Mouse (Mus musculus) lung, postnatal 0 days (tissue): Measurements from ENCODE around the gene Smyd2. TPM values are rescaled to one million over a fixed set of nuclear protein-coding genes. Genes with fewer than 3 reads are reported as not detected.

Experiments
- ATAC-seq: fragments of 200-750 bp; cut with Nextera tagmentation; 2 replicates; pipeline ENCODE4 v1.8.0; 2017; ENCODE audit warnings: moderate library complexity
- DNase-seq: peaks from one replicate; pipeline ENCODE4 v3.0.0-alpha.2; 2016; ENCODE audit warnings: low spot score
- H3K27ac ChIP-seq: fragments of 300-500 bp; sonication (generic); 2 replicates; pipeline ENCODE4 v1.5.1; 2014; ENCODE audit warnings: antibody characterized with exemption, mild to moderate bottlenecking, low read length, mixed read lengths
- H3K27me3 ChIP-seq: fragments of 300-500 bp; sonication (generic); replicated peaks from 2 replicates; pipeline ENCODE4 v1.6.1; 2014; ENCODE audit warnings: low read length, mixed read lengths; ENCODE audit not compliant: insufficient read depth
- H3K36me3 ChIP-seq: fragments of 300-500 bp; sonication (generic); 2 replicates; pipeline ENCODE4 v1.6.1; 2014; ENCODE audit warnings: low read length, mixed read lengths; ENCODE audit not compliant: insufficient read depth
- H3K4me1 ChIP-seq: fragments of 300-500 bp; sonication (generic); 2 replicates; pipeline ENCODE4 v1.6.1; 2014; ENCODE audit warnings: antibody characterized with exemption, low read depth, low read length, mixed read lengths; ENCODE audit not compliant: insufficient read depth
- H3K4me2 ChIP-seq: fragments of 300-500 bp; sonication (generic); replicated peaks from 2 replicates; pipeline ENCODE4 v1.6.1; 2014; ENCODE audit warnings: low read depth, mild to moderate bottlenecking, low read length, moderate library complexity, mixed read lengths
- H3K4me3 ChIP-seq: fragments of 300-500 bp; sonication (generic); 2 replicates; pipeline ENCODE4 v1.5.1; 2014; ENCODE audit warnings: low read depth, low read length
- H3K9ac ChIP-seq: fragments of 300-500 bp; sonication (generic); replicated peaks from 2 replicates; pipeline ENCODE4 v1.6.1; 2014; ENCODE audit warnings: low read depth, mild to moderate bottlenecking
- H3K9me3 ChIP-seq: fragments of 300-500 bp; sonication (generic); 2 replicates; pipeline ENCODE4 v1.6.1; 2016; ENCODE audit warnings: low read length, mixed read lengths
- CTCF ChIP-seq: IDR thresholded peaks from 2 replicates; pipeline ENCODE4 v1.5.1; 2016; ENCODE audit warnings: antibody characterized with exemption, mild to moderate bottlenecking
- EP300 ChIP-seq: IDR thresholded peaks from 2 replicates; pipeline ENCODE4 v1.6.1; 2016; ENCODE audit warnings: antibody characterized with exemption, mild to moderate bottlenecking, control low read depth
- WGBS: fragments of 180-500 bp; shearing (Covaris S2); extraction: QIAGEN DNeasy Blood & Tissue Kit; methylation state at CpG from one replicate; pipeline ENCODE4 v1.1.7; 2014; 5-methylcytosine and 5-hydroxymethylcytosine counted together
- polyA plus RNA-seq: library from polyadenylated mRNA; unstranded; fragments of >200 nt; fragmentation: Nextera tagmentation; extraction: Ambion mirVana; gene quantifications from 2 replicates; pipeline ENCODE4 v1.2.1, GENCODE M21; 2015

Gene Smyd2
- polyA plus RNA-seq, 1 experiment from 2014 or later: 35.9 TPM

- H3K9ac ChIP-seq: no peak overlapping the region
- no peak overlapping the region for H3K27ac ChIP-seq
- DNase-seq (no peak), ATAC-seq (no peak)
- no peak overlapping the region for H3K4me3 ChIP-seq
- no peaks in the 10 kb centered on the region for H3K9me3 ChIP-seq
- no peaks in the 10 kb centered on the region for H3K4me1 ChIP-seq
- no peaks in the 10 kb centered on the region for H3K27me3 ChIP-seq
- H3K4me2 ChIP-seq: no peak overlapping the region
- no peak for TF ChIP-seq EP300
- TF ChIP-seq CTCF: no peak
- 83% methylated on average over 14 of the region's 14 CpGs for WGBS
- no peaks in the 10 kb centered on the region for H3K36me3 ChIP-seq
These were observed 41.4 kb downstream of the Smyd2 start for GRCm38 (mm10) chr1:189880745-189881144.

- Histone ChIP-seq H3K4me3 (no peak overlapping the region), H3K36me3 (no peaks in the 10 kb centered on the region), H3K9me3 (no peaks in the 10 kb centered on the region), H3K4me2 (no peak overlapping the region), H3K27ac (no peak overlapping the region), H3K4me1 (no peaks in the 10 kb centered on the region), H3K27me3 (no peaks in the 10 kb centered on the region), H3K9ac (no peak overlapping the region)
- DNase-seq (peak; percentile 51), ATAC-seq (peak; percentile 55)
- 37% methylated on average over 8 of the region's 8 CpGs for WGBS
- peak; percentile 49 for TF ChIP-seq EP300
- TF ChIP-seq CTCF: no peak
These were observed 42.2 kb downstream of the Smyd2 start for GRCm38 (mm10) chr1:189879965-189880364.

- Histone ChIP-seq H3K27ac (no peak overlapping the region), H3K9me3 (no peaks in the 10 kb centered on the region), H3K4me1 (no peaks in the 10 kb centered on the region), H3K36me3 (no peaks in the 10 kb centered on the region), H3K4me3 (no peak overlapping the region), H3K27me3 (no peaks in the 10 kb centered on the region), H3K9ac (no peak overlapping the region), H3K4me2 (no peak overlapping the region)
- WGBS: 49% methylated on average over 2 of the region's 2 CpGs
- TF ChIP-seq EP300: no peak
- TF ChIP-seq CTCF: peak; percentile 58
- ATAC-seq (peak; percentile 31), DNase-seq (peak; percentile 42)
These were observed 43.0 kb downstream of the Smyd2 start for GRCm38 (mm10) chr1:189879212-189879611.

GRCm38 (mm10) chr1:189876162-189876561 is 46.0 kb downstream of the Smyd2 start:
- WGBS: 68% methylated on average over 8 of the region's 8 CpGs
- TF ChIP-seq CTCF (no peak), EP300 (no peak)

GRCm38 (mm10) chr1:189875439-189875861 is 46.7 kb downstream of the Smyd2 start:
- Histone ChIP-seq H3K27ac (peak overlapping the region; percentile 62; the same call in 1 of the 2 replicates), H3K4me3 (no peak overlapping the region), H3K27me3 (no peaks in the 10 kb centered on the region), H3K4me2 (no peak overlapping the region), H3K9me3 (no peaks in the 10 kb centered on the region), H3K4me1 (no peaks in the 10 kb centered on the region), H3K9ac (no peak overlapping the region), H3K36me3 (no peaks in the 10 kb centered on the region)
- ATAC-seq (peak; percentile 76), DNase-seq (peak; percentile 66)
- TF ChIP-seq EP300: peak; percentile 86
- TF ChIP-seq CTCF: no peak
- WGBS: 23% methylated on average over 6 of the region's 6 CpGs

More at GRCm38 (mm10) chr1:189876162-189876561, 46.0 kb downstream of the Smyd2 start:
- Histone ChIP-seq H3K27ac (peak overlapping the region; percentile 52; the same call in 1 of the 2 replicates), H3K9ac (no peak overlapping the region), H3K27me3 (no peaks in the 10 kb centered on the region), H3K9me3 (no peaks in the 10 kb centered on the region), H3K4me3 (no peak overlapping the region), H3K4me2 (no peak overlapping the region), H3K4me1 (no peaks in the 10 kb centered on the region), H3K36me3 (no peaks in the 10 kb centered on the region)
- ATAC-seq (no peak), DNase-seq (no peak)

DNA sequence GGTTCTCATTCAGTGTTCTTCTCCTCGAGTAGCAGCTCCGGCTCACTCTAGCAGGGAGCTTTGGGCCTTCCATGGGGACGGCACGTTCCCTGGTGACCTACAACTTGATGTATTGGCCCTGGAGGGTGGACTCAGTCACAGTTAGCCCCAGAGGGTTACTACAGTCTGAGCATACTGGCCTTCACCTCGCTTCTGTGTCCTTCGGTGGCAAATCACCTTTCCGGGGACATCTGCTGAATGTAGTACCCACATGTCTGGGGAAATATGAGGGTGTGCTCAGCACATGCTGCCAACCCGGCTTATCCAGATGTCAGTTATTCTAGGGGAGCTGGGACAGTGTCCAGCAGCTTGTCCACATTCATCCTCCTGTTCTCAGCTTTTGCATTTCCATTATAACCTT is 48.6 kb downstream of the Smyd2 start:
- ATAC-seq (no peak), DNase-seq (no peak)
- H3K27ac ChIP-seq: no peak overlapping the region
- no peaks in the 10 kb centered on the region for H3K4me1 ChIP-seq
- no peak overlapping the region for H3K4me3 ChIP-seq
- H3K27me3 ChIP-seq: no peaks in the 10 kb centered on the region
- H3K9me3 ChIP-seq: no peaks in the 10 kb centered on the region
- no peaks in the 10 kb centered on the region for H3K36me3 ChIP-seq
- TF ChIP-seq CTCF (no peak), EP300 (no peak)
- 82% methylated on average over 8 of the region's 8 CpGs for WGBS
- no peak overlapping the region for H3K9ac ChIP-seq
- H3K4me2 ChIP-seq: no peak overlapping the region

DNA sequence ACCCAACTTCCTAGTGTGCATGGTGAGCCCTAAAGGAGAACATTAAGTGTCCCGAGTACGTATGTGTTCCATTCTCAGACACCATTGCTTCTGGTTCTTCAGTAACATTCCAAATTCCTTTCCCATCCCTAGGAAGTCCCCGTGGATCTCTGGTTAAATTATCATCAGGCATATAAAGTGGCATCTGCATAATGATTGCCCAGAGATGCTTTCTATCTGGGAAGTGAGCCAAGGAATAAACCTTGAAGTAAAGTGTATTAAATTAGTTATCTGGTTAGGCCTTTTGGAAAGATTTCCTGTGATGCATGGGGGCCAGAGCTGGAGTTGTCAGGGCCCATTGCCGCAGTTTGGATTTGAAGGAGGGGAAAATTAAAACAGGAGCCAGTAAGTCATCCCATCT is 50.1 kb downstream of the Smyd2 start:
- ATAC-seq (no peak), DNase-seq (no peak)
- H3K4me1 ChIP-seq: peaks cover 11% of the 10 kb centered on the region
- no peaks in the 10 kb centered on the region for H3K36me3 ChIP-seq
- H3K27me3 ChIP-seq: no peaks in the 10 kb centered on the region
- TF ChIP-seq EP300: no peak
- no peak overlapping the region for H3K9ac ChIP-seq
- no peaks in the 10 kb centered on the region for H3K9me3 ChIP-seq
- no peak overlapping the region for H3K4me3 ChIP-seq
- no peak overlapping the region for H3K27ac ChIP-seq
- WGBS: 68% methylated on average over 4 of the region's 4 CpGs
- H3K4me2 ChIP-seq: no peak overlapping the region
